Mouse (Mus musculus) midbrain, embryonic 11.5 days (tissue): ENCODE results near the gene Gm29666. TPM values are rescaled to one million over a fixed set of nuclear protein-coding genes. Genes with fewer than 3 reads are reported as not detected.
"Not testable (repeated sequence)": the region's sequence is repeated elsewhere in the genome, so short reads cannot be mapped to it uniquely, and the experiment has no call there.

Experiments
- ATAC-seq: fragments of 200-750 bp; cut with Nextera tagmentation; 2 replicates; pipeline ENCODE4 v1.8.0; 2017; ENCODE audit warnings: moderate TSS enrichment, moderate library complexity; ENCODE audit not compliant: low FRiP score
- DNase-seq: peaks from one replicate; pipeline ENCODE4 v3.0.0; 2015; ENCODE audit warnings: low spot score; ENCODE audit errors: missing footprints
- H3K27ac ChIP-seq: fragments of 300-500 bp; sonication (generic); 2 replicates; pipeline ENCODE4 v1.5.1; 2014; ENCODE audit warnings: low read depth, low read length
- H3K27me3 ChIP-seq: fragments of 300-500 bp; sonication (generic); 2 replicates; pipeline ENCODE4 v1.6.1; 2014; ENCODE audit warnings: mild to moderate bottlenecking, low read length, moderate library complexity, mixed read lengths; ENCODE audit not compliant: control insufficient read depth, insufficient read depth
- H3K36me3 ChIP-seq: fragments of 300-500 bp; sonication (generic); 2 replicates; pipeline ENCODE4 v1.6.1; 2014; ENCODE audit warnings: mild to moderate bottlenecking, low read length, moderate library complexity, mixed read lengths; ENCODE audit not compliant: control insufficient read depth, insufficient read depth
- H3K4me1 ChIP-seq: fragments of 300-500 bp; sonication (generic); 2 replicates; pipeline ENCODE4 v1.6.1; 2014; ENCODE audit warnings: low read length; ENCODE audit not compliant: control insufficient read depth, insufficient read depth
- H3K4me2 ChIP-seq: fragments of 300-500 bp; sonication (generic); 2 replicates; pipeline ENCODE4 v1.6.1; 2014; ENCODE audit warnings: mild to moderate bottlenecking, moderate library complexity
- H3K4me3 ChIP-seq: fragments of 300-500 bp; sonication (generic); 2 replicates; pipeline ENCODE4 v1.5.1; 2014; ENCODE audit warnings: low read depth, low read length
- H3K9ac ChIP-seq: fragments of 300-500 bp; sonication (generic); 2 replicates; pipeline ENCODE4 v1.6.1; 2014; ENCODE audit warnings: low read length
- H3K9me3 ChIP-seq: fragments of 300-500 bp; sonication (generic); 2 replicates; pipeline ENCODE4 v1.6.1; 2016; ENCODE audit warnings: low read length; ENCODE audit not compliant: control insufficient read depth
- WGBS: fragments of 180-500 bp; shearing (Covaris S2); extraction: QIAGEN DNeasy Blood & Tissue Kit; methylation state at CpG from one replicate; pipeline ENCODE4 v1.1.7; 2014; 5-methylcytosine and 5-hydroxymethylcytosine counted together
- polyA plus RNA-seq: library from polyadenylated mRNA; unstranded; fragments of >200 nt; fragmentation: Nextera tagmentation; extraction: Ambion mirVana; gene quantifications from 2 replicates; pipeline ENCODE4 v1.2.1, GENCODE M21; 2014

The Gm29666 gene
- polyA plus RNA-seq, 1 experiment from 2014 or later: 0.61 TPM

DNA sequence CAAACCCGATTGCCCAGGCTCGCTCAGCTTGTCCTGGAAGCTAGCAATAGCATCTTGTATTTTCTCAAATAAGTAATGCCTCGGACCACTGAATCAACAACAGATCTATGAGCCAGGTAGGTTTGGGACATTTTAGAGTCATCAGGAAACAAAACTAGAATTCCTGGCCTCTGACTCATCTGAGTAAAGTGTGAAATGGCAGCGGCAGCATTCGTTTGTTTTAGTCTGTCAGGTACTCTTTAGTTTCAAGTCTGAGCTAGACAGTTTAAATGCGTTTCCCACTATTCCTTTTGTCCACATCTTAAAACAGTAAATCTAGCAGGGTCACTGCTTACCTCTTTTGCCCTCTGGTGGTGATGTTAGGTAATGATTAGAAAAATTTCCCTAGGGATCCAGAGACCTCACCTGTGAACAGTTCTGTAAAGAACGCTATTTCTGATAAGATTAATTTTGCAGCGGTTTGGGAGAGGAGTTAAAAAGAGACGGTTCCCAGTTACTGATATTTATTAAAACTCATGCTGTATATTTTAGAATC, 5.0 kb upstream of the Gm29666 start:
- H3K36me3 ChIP-seq: peaks cover 7% of the 10 kb centered on the region; the same call in 1 of the 2 replicates
- H3K4me2 ChIP-seq: peak overlapping the region; percentile 52
- H3K27me3 ChIP-seq: no peaks in the 10 kb centered on the region
- no peaks in the 10 kb centered on the region for H3K9me3 ChIP-seq
- peak; percentile 95 for DNase-seq
- H3K4me3 ChIP-seq: peak overlapping the region; percentile 97
- H3K9ac ChIP-seq: peak overlapping the region; percentile 97
- 18% methylated on average over 9 of the region's 9 CpGs for whole genome bisulfite sequencing
- no peak overlapping the region for H3K27ac ChIP-seq
- peaks cover 19% of the 10 kb centered on the region for H3K4me1 ChIP-seq
- no peak for ATAC-seq

DNA sequence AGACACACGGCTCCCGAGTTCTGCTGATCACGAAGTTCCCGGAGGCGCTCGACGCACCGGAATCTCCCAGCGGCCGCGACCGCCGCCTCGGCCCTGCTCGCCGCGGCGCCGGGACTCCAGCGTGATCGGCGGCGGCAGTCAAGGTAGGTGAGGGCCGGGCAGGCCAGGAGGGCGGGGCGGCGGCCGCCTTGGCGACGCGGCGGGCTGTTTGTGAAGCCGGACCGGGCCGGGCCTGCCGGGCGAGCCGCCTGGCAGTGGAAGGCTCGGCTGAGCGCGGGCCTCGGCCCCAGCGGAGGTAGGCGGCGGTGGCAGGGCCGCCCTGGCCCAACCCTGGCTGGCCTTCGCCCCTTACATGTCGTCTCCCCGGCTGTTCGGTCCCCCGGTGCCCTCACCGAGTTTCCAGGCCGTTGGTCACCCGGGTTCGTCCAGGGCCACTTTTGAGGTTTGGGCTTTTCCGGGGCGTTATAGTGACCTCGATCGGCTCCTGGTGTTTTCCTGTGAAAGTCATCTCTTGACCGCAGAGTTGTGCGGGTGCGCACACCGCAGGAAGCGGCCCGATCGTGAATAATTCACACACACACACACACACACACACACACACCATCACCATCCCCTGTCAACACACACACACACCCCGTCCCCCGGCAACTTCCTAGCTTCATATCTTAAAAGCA, 3.8 kb upstream of the Gm29666 start:
- Histone ChIP-seq H3K9ac (peak overlapping the region; percentile 97), H3K4me2 (peak overlapping the region; percentile 52), H3K27ac (peak overlapping the region; percentile 92), H3K4me3 (peak overlapping the region; percentile 97), H3K27me3 (no peaks in the 10 kb centered on the region), H3K4me1 (peaks cover 19% of the 10 kb centered on the region), H3K36me3 (no peaks in the 10 kb centered on the region; the same call in 1 of the 2 replicates), H3K9me3 (no peaks in the 10 kb centered on the region)
- WGBS: under 1% methylated on average over 67 of the region's 68 CpGs
- DNase-seq: peak; percentile 96
- peak; percentile 73 for ATAC-seq

DNA sequence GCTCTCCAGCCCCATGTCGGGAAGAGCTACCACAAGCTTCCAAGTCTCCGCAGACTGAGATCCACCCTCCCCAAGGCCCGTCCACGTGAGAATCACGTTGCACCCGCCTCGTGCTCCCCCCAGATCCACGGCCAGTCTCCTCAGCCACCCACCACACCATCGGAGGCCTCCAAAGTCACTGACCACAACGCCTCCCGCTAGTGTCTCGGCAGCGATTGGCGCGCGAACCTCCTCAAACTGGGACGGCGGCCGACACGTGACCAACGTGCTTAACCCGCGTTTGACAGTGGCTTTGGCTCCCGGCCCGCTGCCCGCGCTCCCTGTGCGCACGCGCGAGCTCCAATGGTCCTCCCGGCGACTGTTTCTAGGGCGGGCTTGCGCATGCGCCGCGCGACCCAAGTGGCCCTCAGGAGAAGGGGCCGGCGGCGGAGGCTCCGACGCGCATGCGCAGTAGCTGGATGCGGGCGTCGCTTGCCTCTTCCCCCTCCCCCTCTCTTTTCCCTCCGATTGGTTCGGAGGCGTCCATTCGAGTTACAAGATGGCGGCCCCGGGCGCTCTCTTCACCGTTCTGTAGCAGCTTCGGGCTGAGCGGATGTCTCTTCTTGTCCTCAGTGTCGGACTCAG, 3.2 kb upstream of the Gm29666 start, which contains the start of gene Nup50:
Nup50 (plus strand) TSS at position 528 of the 624 bp plus-strand sequence.
- Histone ChIP-seq H3K4me1 (peaks cover 19% of the 10 kb centered on the region), H3K36me3 (no peaks in the 10 kb centered on the region), H3K27me3 (no peaks in the 10 kb centered on the region), H3K9ac (peak within 1 kb of the TSS; percentile 97), H3K27ac (peak within 1 kb of the TSS; percentile 92), H3K4me2 (peak within 1 kb of the TSS; percentile 88), H3K9me3 (no peaks in the 10 kb centered on the region), H3K4me3 (peak within 1 kb of the TSS; percentile 97)
- peak; percentile 93 for ATAC-seq
- WGBS: 0% methylated on average over 60 of the region's 60 CpGs
- DNase-seq: peak; percentile 100

DNA sequence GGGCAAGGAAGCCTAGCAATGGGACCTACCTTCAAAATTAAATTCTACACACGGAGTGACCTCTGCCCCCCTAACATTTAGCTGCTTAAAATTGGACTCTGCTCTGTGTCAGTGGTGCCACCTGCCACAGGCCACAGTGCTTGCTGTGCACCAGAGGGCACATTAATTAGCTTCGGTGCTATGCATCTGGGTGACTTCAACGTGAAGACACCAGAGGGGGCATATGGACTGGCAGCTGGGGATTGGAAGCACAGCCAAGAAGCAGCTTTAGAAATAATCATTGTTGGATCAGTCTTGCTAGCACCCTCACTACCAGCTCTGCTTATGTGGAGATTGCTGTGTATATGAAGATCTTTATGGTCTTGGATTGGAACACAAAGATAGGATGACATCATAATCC, 6.6 kb downstream of the Gm29666 start:
- Histone ChIP-seq H3K9ac (no peak overlapping the region), H3K4me1 (no peaks in the 10 kb centered on the region), H3K9me3 (peaks cover 6% of the 10 kb centered on the region; the same call in 1 of the 2 replicates), H3K27me3 (no peaks in the 10 kb centered on the region; the same call in 1 of the 2 replicates), H3K4me2 (no peak overlapping the region), H3K36me3 (no peaks in the 10 kb centered on the region; the same call in 1 of the 2 replicates), H3K4me3 (no peak overlapping the region), H3K27ac (no peak overlapping the region)
- WGBS: 86% methylated on average over 3 of the region's 3 CpGs
- DNase-seq (no peak), ATAC-seq (no peak)

DNA sequence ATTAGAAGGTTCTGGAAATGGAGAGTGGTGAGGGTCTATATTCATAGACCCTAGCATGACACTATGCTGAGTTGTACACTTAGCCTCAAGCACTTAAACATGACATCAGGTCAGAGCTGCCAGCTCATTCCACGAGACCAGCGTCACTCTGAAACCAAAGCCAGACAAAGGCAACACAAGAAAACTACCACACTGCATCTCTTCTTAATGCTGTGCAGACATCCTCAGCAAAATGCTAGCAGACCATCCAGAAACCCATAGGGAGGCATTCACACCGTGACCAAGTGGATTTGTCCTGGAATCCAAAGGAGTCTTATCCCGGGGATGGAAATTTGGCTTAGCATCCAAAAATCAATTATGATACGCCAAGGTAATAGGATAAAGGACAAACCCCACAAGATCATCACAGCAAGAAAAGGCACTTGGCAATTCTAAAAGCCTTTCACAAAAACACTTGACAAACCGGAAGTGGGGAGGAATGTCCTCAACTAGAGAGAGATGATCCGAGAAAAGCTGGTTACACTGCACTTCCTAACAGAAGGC, 15.9 kb downstream of the Gm29666 start:
- no peak for ATAC-seq
- peak; percentile 89 for DNase-seq
- peaks cover 41% of the 10 kb centered on the region for H3K27me3 ChIP-seq
- peaks cover 10% of the 10 kb centered on the region; the same call in 1 of the 2 replicates for H3K4me1 ChIP-seq
- no peak overlapping the region for H3K27ac ChIP-seq
- H3K4me2 ChIP-seq: no peak overlapping the region
- no peak overlapping the region for H3K9ac ChIP-seq
- H3K36me3 ChIP-seq: no peaks in the 10 kb centered on the region
- H3K4me3 ChIP-seq: no peak overlapping the region
- WGBS: 31% methylated on average over 7 of the region's 7 CpGs
- H3K9me3 ChIP-seq: no peaks in the 10 kb centered on the region

DNA sequence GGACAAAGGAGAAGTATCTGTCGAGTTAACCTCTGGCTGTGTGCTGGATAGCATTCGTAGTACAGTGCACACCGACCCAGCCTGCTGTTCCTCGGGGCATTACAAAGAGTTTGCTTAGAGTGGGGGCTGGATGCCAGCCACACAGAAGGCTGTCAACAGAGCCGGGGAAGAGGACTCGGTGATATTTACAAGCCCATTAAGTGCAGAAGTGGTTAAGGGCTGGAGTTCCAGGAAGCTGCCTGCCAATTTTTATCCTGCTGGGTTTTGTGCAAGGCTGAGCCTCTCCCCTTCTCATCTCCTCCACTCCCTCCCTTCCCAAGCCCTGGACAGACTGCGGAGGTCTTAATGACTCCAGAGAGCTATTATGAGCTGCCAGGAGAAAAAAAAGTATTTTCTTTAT, 21.8 kb downstream of the Gm29666 start:
- ATAC-seq: no peak
- 67% methylated on average over 7 of the region's 7 CpGs for WGBS
- no peak overlapping the region for H3K4me3 ChIP-seq
- H3K9ac ChIP-seq: no peak overlapping the region
- H3K4me1 ChIP-seq: no peaks in the 10 kb centered on the region
- peak; percentile 44 for DNase-seq
- no peak overlapping the region for H3K4me2 ChIP-seq
- H3K9me3 ChIP-seq: no peaks in the 10 kb centered on the region
- no peak overlapping the region for H3K27ac ChIP-seq
- no peaks in the 10 kb centered on the region for H3K36me3 ChIP-seq
- H3K27me3 ChIP-seq: peaks cover 24% of the 10 kb centered on the region

DNA sequence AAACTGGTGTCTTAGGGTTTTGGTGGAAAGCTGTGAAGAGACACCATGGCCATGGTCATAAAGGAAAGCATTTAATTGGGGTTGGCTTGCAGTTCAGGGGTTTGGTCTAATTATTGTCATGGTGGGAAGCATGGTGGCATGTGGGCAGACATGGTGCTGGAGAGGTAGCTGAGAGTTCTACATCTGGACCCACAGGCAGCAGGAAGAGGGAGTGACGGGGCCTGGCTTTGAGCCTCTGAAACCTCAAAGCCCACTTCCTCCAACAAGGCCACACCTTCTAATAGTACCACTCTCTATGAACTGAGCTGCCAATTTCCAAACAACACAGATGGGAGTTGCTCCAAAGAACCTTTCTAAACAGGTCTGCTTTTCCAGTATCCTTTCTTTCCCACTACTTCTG, 23.2 kb downstream of the Gm29666 start:
- Histone ChIP-seq H3K9me3 (no peaks in the 10 kb centered on the region), H3K9ac (no peak overlapping the region), H3K36me3 (no peaks in the 10 kb centered on the region), H3K4me1 (no peaks in the 10 kb centered on the region), H3K27me3 (peaks cover 17% of the 10 kb centered on the region), H3K4me2 (no peak overlapping the region), H3K4me3 (no peak overlapping the region), H3K27ac (no peak overlapping the region)
- 88% methylated on average over 1 of the region's 1 CpGs for WGBS
- DNase-seq (no peak), ATAC-seq (no peak)

DNA sequence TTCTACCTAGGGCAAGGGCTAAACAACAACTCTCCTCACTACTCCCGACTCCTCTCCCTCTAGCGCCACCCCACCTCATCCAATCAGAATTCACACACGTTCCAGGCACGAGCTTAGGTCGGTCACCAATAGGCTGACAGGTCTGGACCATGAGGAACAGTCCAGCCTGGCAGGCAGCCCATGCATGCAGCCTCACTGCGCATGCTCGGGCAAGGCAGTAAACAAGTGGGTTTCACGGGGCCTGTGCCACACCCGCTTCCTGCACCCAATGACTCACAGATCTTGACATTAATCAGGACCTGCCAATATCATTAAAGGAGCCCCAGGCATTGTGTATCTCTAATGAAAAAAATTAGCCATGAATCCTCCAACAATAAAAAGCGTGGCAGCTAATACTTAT, 23.6 kb downstream of the Gm29666 start:
- peaks cover 17% of the 10 kb centered on the region for H3K27me3 ChIP-seq
- WGBS: 81% methylated on average over 10 of the region's 10 CpGs
- not testable (repeated sequence) for H3K36me3 ChIP-seq, H3K4me1 ChIP-seq, H3K9ac ChIP-seq, H3K4me2 ChIP-seq, H3K27ac ChIP-seq, ATAC-seq, H3K4me3 ChIP-seq, H3K9me3 ChIP-seq
- peak; percentile 14 for DNase-seq

DNA sequence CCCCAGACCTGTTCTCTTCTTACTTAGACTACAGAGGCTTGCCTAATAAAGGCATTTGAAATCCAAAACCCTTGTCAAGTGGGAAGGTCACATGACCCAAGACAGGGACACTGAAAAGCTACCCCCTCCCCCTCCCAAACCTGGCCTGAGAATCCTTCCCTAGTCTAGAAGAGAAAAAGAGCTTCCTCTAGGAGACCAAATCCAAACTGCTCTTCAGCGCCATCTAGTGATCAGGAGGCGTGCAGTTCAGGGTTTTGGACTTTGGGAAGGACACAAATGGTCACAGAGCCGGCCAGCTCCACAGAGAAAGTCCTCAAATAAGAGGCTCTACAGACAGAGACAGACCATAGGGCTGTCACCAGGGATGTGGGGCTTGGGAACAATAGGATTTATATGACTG, 28.2 kb downstream of the Gm29666 start:
- no peak overlapping the region for H3K9ac ChIP-seq
- H3K9me3 ChIP-seq: no peaks in the 10 kb centered on the region
- H3K27me3 ChIP-seq: no peaks in the 10 kb centered on the region
- DNase-seq (peak; percentile 99), ATAC-seq (peak; percentile 64; the same call in 1 of the 2 replicates)
- WGBS: 3% methylated on average over 3 of the region's 3 CpGs
- H3K4me2 ChIP-seq: no peak overlapping the region
- no peak overlapping the region for H3K4me3 ChIP-seq
- H3K4me1 ChIP-seq: peaks cover 2% of the 10 kb centered on the region
- H3K27ac ChIP-seq: no peak overlapping the region
- H3K36me3 ChIP-seq: no peaks in the 10 kb centered on the region
